Mouse (Mus musculus) testis, adult 2 months (tissue): ENCODE measurements at regions not wholly inside any gene's neighbourhood (a gene's known extent, or its start where the extent isn't known, plus 50 kb on each side); places are given as distances from the start of the nearest gene placed in this dataset.
"Not testable (repeated sequence)": the region's sequence is repeated elsewhere in the genome, so short reads cannot be mapped to it uniquely, and the experiment has no call there.

Source experiments
- CTCF ChIP-seq: fragments of 200-500 bp; IDR thresholded peaks from 2 replicates; pipeline ENCODE4 v1.5.1; 2012; ENCODE audit warnings: low read depth, mild to moderate bottlenecking, inconsistent platforms, low read length, moderate library complexity; ENCODE audit not compliant: control insufficient read depth, insufficient read depth, insufficient replicate concordance
- POLR2A ChIP-seq: fragments of 200-500 bp; IDR thresholded peaks from 2 replicates; pipeline ENCODE4 v1.6.1; 2012; ENCODE audit warnings: low read depth, mild to moderate bottlenecking, inconsistent platforms, low read length, moderate library complexity; ENCODE audit not compliant: control insufficient read depth

GRCm38 (mm10) chr6:67673316-67673715 is 137.7 kb upstream of the Tacstd2 start:
- TF ChIP-seq CTCF, POLR2A: not testable (repeated sequence)
